Mouse (Mus musculus) heart, adult 2 months (tissue): ENCODE results near the gene Lor.

ENCODE experiments used
- CTCF ChIP-seq: fragments of 200-600 bp; IDR thresholded peaks from 2 replicates; pipeline ENCODE4 v1.8.1; 2022; ENCODE audit warnings: antibody characterized with exemption, mild to moderate bottlenecking, moderate library complexity
- EP300 ChIP-seq: fragments of 200-500 bp; IDR thresholded peaks from 2 replicates; pipeline ENCODE4 v1.6.1; 2011; ENCODE audit warnings: low read depth, low read length, control low read depth; ENCODE audit not compliant: insufficient read depth
- POLR2A ChIP-seq: fragments of 200-500 bp; IDR thresholded peaks from 2 replicates; pipeline ENCODE4 v1.6.1; 2011; ENCODE audit warnings: mild to moderate bottlenecking, low read depth, low read length, control low read depth; ENCODE audit not compliant: insufficient read depth

DNA sequence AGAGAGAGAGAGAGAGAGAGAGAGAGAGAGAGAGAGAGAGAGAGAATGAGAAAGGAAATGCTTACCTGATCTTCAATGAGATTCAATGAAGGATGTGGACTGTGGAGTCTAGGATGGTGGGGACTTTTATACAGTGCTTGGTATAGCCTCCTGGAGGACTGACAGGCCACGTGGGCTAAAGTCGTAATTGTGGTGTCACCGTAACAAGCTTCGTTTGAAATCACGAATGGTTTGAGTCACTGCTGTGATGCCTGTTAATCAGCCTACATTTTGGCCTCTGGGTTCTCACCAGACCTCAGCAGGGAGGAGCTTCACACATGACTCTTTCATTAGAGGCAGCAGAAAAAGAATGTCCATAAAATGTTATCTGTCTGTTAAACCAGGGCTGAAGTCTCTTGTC, 40.9 kb upstream of the Lor start, which contains the start of gene Prr9:
- TF ChIP-seq POLR2A, result no peak
- TF ChIP-seq CTCF, result no peak
- TF ChIP-seq EP300, result no peak
